Mouse (Mus musculus) ES-Bruce4 (cell line): ENCODE results near the gene Chac2. TPM values are rescaled to one million over a fixed set of nuclear protein-coding genes. Genes with fewer than 3 reads are reported as not detected.

Experiments
- H3K27ac ChIP-seq: 2 replicates; pipeline ENCODE4 v1.5.1; 2012; ENCODE audit warnings: low read length, inconsistent platforms; ENCODE audit not compliant: insufficient read depth
- H3K27me3 ChIP-seq: 2 replicates; pipeline ENCODE4 v1.6.1; 2012; ENCODE audit warnings: mild to moderate bottlenecking, low read length, inconsistent platforms; ENCODE audit not compliant: control insufficient read depth, poor library complexity, insufficient read depth, severe bottlenecking
- H3K36me3 ChIP-seq: 2 replicates; pipeline ENCODE4 v1.6.1; 2012; ENCODE audit warnings: inconsistent platforms, mild to moderate bottlenecking, low read length, moderate library complexity; ENCODE audit not compliant: control insufficient read depth, poor library complexity, insufficient read depth, severe bottlenecking
- H3K4me1 ChIP-seq: one replicate; pipeline ENCODE4 v1.8.1; 2011; ENCODE audit warnings: low read length; ENCODE audit not compliant: control insufficient read depth, insufficient read depth
- H3K4me3 ChIP-seq: 2 replicates; pipeline ENCODE4 v1.5.1; 2011; ENCODE audit warnings: low read depth, mild to moderate bottlenecking, low read length
- H3K9ac ChIP-seq: 2 replicates; pipeline ENCODE4 v1.6.1; 2012; ENCODE audit warnings: low read depth, mild to moderate bottlenecking, inconsistent platforms; ENCODE audit not compliant: poor library complexity, severe bottlenecking
- H3K9me3 ChIP-seq: replicated peaks from 2 replicates; pipeline ENCODE4 v1.6.1; 2012; ENCODE audit warnings: mild to moderate bottlenecking, low read length, inconsistent platforms; ENCODE audit not compliant: control insufficient read depth, poor library complexity, insufficient read depth, severe bottlenecking
- CTCF ChIP-seq: IDR thresholded peaks from one replicate; pipeline ENCODE4 v1.8.1; 2011; ENCODE audit warnings: low read depth, low read length
- EP300 ChIP-seq: IDR thresholded peaks from 2 replicates; pipeline ENCODE4 v1.6.1; 2011; ENCODE audit warnings: low read depth, low read length; ENCODE audit not compliant: insufficient read depth
- POLR2A ChIP-seq: IDR thresholded peaks from one replicate; pipeline ENCODE4 v1.8.1; 2011; ENCODE audit warnings: low read length; ENCODE audit not compliant: insufficient read depth
- polyA plus RNA-seq: library from polyadenylated mRNA; stranded (reverse); fragments of >200 nt; gene quantifications from 2 replicates; pipeline ENCODE4 v1.2.4, GENCODE M21; 2011; ENCODE audit warnings: low read depth; ENCODE audit not compliant: missing spikeins, insufficient read depth, insufficient read length

Gene Chac2
- polyA plus RNA-seq, 1 experiment = 5.2 TPM

DNA sequence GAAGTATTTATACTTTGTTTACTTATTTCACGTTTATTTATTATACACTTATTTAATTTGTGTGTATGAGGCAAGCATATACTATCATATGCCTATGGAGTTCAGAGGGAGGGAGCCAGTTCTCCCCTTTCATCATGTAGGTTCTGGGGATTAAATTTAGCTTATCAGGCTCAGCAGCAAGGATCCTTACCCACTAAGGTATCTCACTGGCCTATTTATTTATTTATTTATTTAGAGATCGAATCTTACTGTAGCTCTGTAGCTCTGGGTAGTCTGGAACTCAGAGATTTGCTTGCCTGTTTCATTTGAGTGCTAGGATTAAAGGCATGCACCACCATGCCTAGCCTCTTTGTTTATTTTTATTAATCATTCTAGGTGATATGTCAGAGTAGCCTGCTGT is 12.6 kb upstream of the Chac2 start:
- no peaks in the 10 kb centered on the region for H3K9me3 ChIP-seq

DNA sequence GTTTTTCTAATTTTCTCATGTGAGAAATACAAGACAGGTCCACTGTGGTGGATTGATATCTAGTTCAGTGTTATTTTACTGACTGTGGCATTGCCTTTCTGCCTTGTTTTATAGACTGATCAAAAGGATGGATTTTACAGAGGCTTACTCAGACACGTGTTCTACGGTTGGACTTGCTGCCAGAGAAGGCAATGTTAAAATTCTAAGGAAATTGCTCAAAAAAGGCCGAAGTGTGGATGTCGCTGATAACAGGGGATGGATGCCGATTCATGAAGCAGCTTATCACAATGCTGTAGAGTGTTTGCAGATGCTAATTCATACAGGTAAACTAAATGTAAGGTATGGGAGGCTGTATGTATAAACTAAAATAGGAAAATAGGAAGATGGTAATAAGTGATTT is 12.0 kb upstream of the Chac2 start:
- no peaks in the 10 kb centered on the region for H3K9me3 ChIP-seq
- H3K9ac ChIP-seq = no peak overlapping the region
- TF ChIP-seq EP300 (no peak), CTCF (no peak), POLR2A (no peak)

More for the DNA sequence above, 12.6 kb upstream of the Chac2 start:
- H3K4me3 ChIP-seq = no peak overlapping the region
- no peaks in the 10 kb centered on the region for H3K4me1 ChIP-seq
- no peaks in the 10 kb centered on the region for H3K27me3 ChIP-seq
- H3K27ac ChIP-seq = no peak overlapping the region
- H3K9ac ChIP-seq = no peak overlapping the region
- TF ChIP-seq EP300 (no peak), CTCF (no peak), POLR2A (no peak)
- H3K36me3 ChIP-seq = no peaks in the 10 kb centered on the region

DNA sequence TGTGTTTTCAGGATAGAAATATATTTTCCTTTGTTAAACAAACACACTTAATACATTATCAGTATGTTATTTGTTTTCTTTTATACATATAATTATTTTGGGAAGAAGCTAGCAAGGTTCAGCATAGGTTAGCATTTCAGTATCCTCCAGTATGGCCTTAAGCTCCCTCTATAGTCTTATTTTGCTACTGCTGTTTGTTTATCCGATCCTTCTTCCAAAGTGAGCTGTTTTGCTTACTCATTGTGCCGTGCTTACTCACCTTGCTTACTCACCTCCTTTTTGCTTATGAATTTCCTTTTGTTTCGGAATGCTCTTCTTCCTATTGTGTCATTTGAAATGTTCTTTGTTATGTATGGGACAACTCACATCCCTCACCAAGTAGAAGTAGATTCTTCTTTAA is 10.5 kb upstream of the Chac2 start:
- no peak overlapping the region for H3K27ac ChIP-seq
- H3K4me1 ChIP-seq = no peaks in the 10 kb centered on the region
- H3K4me3 ChIP-seq = no peak overlapping the region
- no peaks in the 10 kb centered on the region for H3K27me3 ChIP-seq
- TF ChIP-seq CTCF = no peak
- no peak for TF ChIP-seq POLR2A
- no peak for TF ChIP-seq EP300
- no peak overlapping the region for H3K9ac ChIP-seq
- H3K9me3 ChIP-seq = no peaks in the 10 kb centered on the region
- no peaks in the 10 kb centered on the region for H3K36me3 ChIP-seq

More for the DNA sequence above, 12.0 kb upstream of the Chac2 start:
- Histone ChIP-seq H3K27ac (no peak overlapping the region), H3K4me3 (no peak overlapping the region), H3K4me1 (no peaks in the 10 kb centered on the region), H3K36me3 (no peaks in the 10 kb centered on the region), H3K27me3 (no peaks in the 10 kb centered on the region)

DNA sequence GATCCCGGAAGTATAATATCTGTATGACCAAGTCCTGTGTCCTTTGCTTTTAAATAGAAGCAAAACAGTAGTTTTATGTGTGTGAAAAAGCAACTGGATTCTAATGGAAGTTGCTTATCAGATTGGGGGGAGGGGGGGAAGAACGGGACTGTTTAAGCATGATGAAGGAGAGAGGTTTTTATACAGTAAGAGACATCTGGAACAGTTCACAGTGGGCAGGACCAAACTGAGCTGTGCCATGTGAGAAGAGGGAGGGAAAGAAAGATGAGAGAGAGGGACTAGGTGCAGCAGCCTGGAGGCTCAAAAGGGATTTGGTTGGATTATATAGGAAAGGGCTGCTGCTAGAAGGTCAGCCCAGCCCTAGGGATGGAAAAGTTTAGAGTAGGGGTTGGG is 471 bp upstream of the Chac2 start:
- TF ChIP-seq EP300 (no peak), POLR2A (no peak), CTCF (no peak)
- Histone ChIP-seq H3K4me3 (peak overlapping the region; percentile 45), H3K36me3 (no peaks in the 10 kb centered on the region), H3K9ac (peak overlapping the region; percentile 76), H3K27ac (peak overlapping the region; percentile 2; the same call in 1 of the 2 replicates), H3K4me1 (no peaks in the 10 kb centered on the region), H3K27me3 (no peaks in the 10 kb centered on the region), H3K9me3 (no peaks in the 10 kb centered on the region)

DNA sequence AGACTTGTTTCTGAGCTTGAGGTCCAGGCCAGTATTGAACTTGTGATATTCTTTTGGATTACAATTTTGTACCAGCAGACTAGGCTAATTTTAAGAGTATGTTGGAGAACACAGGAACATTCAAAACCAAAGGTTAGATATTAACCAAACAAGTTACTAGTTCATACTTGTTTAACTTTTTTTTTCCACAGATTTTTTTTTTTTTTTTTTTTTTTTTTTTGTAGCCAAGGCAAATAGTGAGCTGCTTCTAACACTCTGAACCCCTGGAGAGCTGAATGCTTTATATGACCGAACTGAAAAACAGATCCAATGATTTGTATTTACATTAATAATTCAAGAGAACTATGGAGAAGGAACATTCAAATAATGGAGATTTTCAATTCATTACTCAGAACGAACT is 913 bp downstream of the Chac2 start:
- Histone ChIP-seq H3K36me3 (no peaks in the 10 kb centered on the region), H3K27ac (no peak overlapping the region), H3K9me3 (no peaks in the 10 kb centered on the region), H3K9ac (0 out of 2 replicates have a peak overlapping the region, but pooled peaks have one; percentile 76), H3K27me3 (no peaks in the 10 kb centered on the region), H3K4me3 (no peak overlapping the region), H3K4me1 (no peaks in the 10 kb centered on the region)
- TF ChIP-seq EP300 (no peak), POLR2A (no peak), CTCF (no peak)

DNA sequence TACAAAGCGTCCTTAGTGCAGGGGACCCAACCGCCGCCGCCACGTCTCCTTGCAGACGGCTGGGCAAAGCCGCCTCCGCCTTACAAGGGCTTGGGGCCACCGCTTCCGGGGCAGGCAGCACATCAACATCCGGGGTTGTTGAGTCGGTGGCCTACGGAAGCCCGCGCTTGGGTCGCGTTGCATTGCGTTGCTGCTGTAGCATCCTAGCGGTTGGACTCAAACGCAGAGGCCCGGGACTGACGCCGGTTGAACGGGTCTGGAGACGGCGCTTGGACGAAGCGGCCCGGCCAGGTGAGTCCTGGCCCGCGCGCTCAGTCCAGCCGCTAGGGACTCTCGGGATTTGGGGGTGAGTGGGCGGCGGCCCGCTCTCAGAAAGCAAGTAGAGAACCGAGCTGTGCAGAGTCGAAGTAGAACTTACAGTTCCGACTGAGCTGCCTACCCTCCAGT is 31.8 kb downstream of the Chac2 start, which contains the start of gene Erlec1:
TSS of gene Erlec1 (minus strand) at position 57 of the 447 bp plus-strand sequence.
- Histone ChIP-seq H3K27me3 (no peaks in the 10 kb centered on the region), H3K9me3 (no peaks in the 10 kb centered on the region), H3K36me3 (peaks cover 13% of the 10 kb centered on the region), H3K9ac (peak within 1 kb of the TSS; percentile 86), H3K4me3 (peak within 1 kb of the TSS; percentile 90), H3K27ac (no peak within 1 kb of the TSS), H3K4me1 (peaks cover 1% of the 10 kb centered on the region)
- TF ChIP-seq CTCF = no peak
- TF ChIP-seq EP300 = no peak
- TF ChIP-seq POLR2A = no peak
